Mouse (Mus musculus) retina, postnatal 7 days (tissue): ENCODE data around the gene Tsnaxip1.
"Not testable (repeated sequence)": the region's sequence is repeated elsewhere in the genome, so short reads cannot be mapped to it uniquely, and the experiment has no call there.

ENCODE experiments used
- DNase-seq: peaks from one replicate; pipeline ENCODE4 v3.0.0-alpha.2; 2012; ENCODE audit warnings: low read depth, low spot score

Gene Tsnaxip1

GRCm38 (mm10) chr8:105813241-105813640, 14.3 kb upstream of the Tsnaxip1 start:
- no peak for DNase-seq

GRCm38 (mm10) chr8:105819659-105820058, 7.9 kb upstream of the Tsnaxip1 start:
- DNase-seq = no peak

DNA sequence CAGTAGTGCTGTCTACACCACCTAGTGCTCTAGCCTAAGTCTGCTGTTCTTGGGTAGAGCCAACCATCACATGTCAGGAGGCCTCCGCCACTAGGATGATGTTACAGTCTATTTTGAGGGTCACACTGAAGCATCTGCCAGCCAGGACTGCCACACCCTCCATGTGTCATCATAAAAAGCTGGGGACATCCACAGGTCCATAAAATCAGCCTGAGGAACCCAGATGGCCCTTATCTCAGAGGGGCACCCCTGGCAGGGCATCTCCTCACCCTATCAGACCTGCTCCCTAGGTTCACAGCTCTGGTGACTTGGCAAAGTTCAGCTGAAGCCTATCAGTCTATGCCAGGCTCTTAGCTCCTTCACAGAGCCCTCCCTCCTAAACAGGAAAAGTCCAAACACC, 6.6 kb upstream of the Tsnaxip1 start:
- no peak for DNase-seq

DNA sequence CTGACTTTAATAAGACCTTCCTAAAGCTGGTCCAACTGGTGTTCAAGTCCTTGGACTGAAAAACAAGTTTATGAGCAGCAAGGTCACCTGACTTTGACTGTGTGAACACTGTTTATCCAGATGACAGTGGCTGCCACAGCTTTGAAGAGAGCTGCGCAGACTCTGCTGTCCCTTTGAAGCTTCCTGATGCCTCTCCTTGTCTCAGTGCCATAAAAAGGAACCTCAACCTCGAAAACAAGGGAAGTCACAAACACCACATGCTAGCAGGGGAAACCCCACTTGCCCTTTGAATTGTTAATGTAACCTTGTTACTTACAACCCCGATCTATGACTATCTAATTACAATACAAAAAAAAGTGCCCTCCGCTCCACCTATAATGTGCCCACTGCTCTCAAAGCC, 2.0 kb upstream of the Tsnaxip1 start:
- no peak for DNase-seq

GRCm38 (mm10) chr8:105826379-105826778, 1.2 kb upstream of the Tsnaxip1 start:
- no peak for DNase-seq

DNA sequence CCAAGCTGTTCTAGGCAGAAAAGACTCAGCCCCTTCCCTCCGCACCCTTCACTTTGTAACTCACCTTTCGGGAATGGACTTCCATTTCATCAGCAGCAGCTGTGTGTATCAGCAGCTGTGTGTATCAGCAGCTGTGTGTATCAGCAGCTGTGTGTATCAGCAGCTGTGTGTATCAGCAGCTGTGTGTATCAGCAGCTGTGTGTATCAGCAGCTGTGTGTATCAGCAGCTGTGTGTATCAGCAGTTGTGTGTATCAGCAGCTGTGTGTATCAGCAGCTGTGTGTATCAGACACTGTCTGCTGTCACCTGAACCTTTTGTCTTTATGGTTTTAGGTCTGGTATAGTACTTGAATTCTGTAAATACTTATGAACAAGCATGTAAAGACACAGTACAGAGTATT, 6.2 kb downstream of the Tsnaxip1 start:
- DNase-seq = not testable (repeated sequence)

DNA sequence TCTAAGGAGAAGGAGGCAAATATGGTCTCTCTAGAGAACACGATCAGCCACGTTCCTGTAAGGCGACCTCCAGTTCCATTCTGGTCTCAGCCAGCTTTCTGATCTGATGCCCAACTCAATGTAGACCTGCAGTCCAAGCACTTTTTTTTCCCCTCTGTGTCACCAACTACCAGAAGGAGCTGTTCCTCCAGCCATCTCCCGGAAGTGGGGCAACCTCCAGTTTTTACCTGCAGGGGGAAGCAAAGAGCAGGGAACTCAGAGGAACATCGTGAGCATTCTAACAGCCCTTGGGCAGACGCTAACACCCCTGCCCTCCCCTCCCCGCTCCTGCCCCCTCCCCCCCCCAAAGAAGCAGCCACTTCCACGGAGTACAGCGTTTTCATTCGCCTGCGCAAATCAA, 7.8 kb downstream of the Tsnaxip1 start:
- no peak for DNase-seq

DNA sequence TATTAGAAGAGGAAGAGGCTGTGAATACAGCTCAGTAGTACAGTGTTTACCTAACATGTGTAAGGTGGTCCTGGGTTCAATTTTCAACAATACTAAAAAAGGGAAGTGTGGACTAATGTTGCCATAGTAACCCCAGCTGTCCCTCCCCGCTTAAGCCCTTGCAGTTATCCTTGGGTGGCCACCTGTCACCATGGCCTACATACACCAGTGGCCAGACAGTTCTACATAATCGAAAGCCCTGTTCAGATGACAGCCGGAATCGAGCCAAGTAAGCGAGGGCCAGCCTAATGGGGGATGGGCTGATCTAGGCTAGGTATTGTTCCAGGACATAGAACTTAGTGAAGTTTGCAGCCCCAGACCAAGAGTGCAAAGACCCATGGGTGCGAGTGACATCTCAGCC, 9.5 kb downstream of the Tsnaxip1 start:
- DNase-seq = no peak

- DNase-seq = no peak
These were observed 11.7 kb downstream of the Tsnaxip1 start for GRCm38 (mm10) chr8:105839209-105839608.

GRCm38 (mm10) chr8:105846678-105847077, 19.1 kb downstream of the Tsnaxip1 start:
- DNase-seq = no peak

- no peak for DNase-seq
These were observed 22.5 kb downstream of the Tsnaxip1 start for GRCm38 (mm10) chr8:105850014-105850413.

GRCm38 (mm10) chr8:105850611-105851010, 23.1 kb downstream of the Tsnaxip1 start:
- DNase-seq = no peak

GRCm38 (mm10) chr8:105851651-105852143, 24.2 kb downstream of the Tsnaxip1 start:
- DNase-seq = peak; percentile 79

DNA sequence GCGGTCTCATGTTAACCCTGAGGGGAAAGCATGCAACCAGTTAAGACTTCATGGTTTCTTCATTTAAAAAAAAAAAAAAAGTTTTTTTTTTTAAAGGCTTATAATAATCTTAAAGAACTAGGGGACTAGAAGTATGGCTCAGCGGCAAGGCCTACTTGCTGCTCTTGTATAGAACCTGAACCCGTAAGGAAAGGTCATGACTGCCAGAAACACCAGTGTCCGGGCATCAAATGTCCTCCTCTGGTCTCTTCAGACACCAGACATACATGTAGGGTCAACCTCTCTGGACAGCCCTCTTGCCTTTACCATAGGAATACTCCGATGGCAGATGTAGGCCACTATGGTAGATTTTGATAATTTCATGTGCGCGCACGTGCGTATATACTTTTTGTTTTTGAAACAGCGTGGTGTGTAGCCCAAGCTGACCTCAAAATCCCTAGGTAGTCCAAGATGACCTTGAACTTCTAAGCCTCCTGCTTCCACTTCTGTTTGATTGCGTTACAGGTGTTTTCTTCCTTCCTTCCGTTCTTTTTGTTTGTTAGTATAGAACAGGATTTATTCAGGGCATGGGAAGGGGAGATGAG, 24.7 kb downstream of the Tsnaxip1 start:
- no peak for DNase-seq

GRCm38 (mm10) chr8:105853178-105853577, 25.6 kb downstream of the Tsnaxip1 start, which contains the start of gene Cenpt:
Gene Cenpt, minus strand, starts transcription at chr8:105853278.
- DNase-seq = no peak

- DNase-seq = no peak
These were observed 26.8 kb downstream of the Tsnaxip1 start for GRCm38 (mm10) chr8:105854303-105854702.

- DNase-seq = peak; percentile 88
These were observed 27.2 kb downstream of the Tsnaxip1 start, which contains the start of gene Thap11 for GRCm38 (mm10) chr8:105854715-105855216. Gene Thap11, plus strand, starts transcription at chr8:105855132.

DNA sequence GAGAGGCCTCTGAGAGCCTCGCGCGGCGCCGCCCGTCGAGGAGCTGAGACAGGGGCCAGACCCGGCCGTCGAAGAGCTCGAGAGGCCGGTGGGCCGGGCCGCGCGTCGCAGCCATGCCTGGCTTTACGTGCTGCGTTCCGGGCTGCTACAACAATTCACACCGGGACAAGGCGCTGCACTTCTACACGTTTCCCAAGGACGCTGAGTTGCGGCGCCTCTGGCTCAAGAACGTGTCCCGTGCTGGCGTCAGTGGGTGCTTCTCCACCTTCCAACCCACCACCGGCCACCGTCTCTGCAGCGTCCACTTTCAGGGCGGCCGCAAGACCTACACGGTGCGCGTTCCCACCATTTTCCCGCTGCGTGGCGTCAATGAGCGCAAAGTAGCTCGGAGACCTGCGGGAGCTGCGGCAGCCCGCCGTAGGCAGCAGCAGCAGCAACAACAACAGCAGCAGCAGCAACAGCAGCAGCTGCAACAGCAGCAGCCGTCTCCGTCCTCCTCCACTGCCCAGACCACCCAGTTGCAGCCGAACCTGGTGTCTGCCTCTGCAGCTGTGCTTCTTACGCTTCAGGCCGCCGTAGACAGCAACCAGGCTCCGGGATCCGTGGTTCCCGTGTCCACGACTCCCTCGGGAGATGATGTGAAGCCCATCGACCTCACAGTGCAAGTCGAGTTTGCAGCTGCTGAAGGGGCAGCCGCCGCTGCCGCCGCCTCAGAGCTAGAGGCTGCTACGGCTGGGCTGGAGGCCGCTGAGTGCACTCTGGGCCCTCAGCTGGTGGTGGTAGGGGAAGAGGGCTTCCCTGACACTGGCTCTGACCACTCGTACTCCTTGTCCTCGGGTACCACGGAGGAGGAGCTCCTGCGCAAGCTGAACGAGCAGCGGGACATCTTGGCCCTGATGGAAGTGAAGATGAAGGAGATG, 28.0 kb downstream of the Tsnaxip1 start:
- DNase-seq = no peak

- no peak for DNase-seq
These were observed 28.8 kb downstream of the Tsnaxip1 start for GRCm38 (mm10) chr8:105856168-105856835.

DNA sequence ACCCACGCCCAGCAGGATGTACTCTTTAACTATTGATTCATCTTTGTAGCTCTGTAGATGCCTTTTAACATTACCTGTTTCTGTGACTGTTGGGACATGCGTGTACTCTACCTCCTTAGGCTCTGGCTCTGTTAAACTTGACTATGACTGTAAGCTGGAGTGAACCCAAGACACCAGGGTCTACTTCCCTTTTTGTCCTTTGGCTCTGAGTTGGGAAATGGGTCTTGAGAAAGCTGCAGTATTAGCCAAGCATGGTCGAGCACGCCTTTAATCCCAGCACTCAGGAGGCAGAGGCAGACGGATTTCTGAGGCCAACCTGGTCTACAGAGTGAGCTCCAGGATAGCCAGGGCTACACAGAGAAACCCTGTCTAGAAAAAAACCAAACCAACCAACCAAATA, 31.0 kb downstream of the Tsnaxip1 start:
- DNase-seq = no peak

GRCm38 (mm10) chr8:105859314-105859713, 31.8 kb downstream of the Tsnaxip1 start:
- no peak for DNase-seq
